Mouse (Mus musculus) forebrain, embryonic 10.5 days (tissue): ENCODE results near the gene Xrcc6. TPM values are rescaled to one million over a fixed set of nuclear protein-coding genes. Genes with fewer than 3 reads are reported as not detected.

Experiments used
- DNase-seq: peaks from one replicate; pipeline ENCODE4 v3.0.0-alpha.2; 2017; ENCODE audit warnings: low spot score; ENCODE audit errors: extremely low spot score
- H3K27ac ChIP-seq: fragments of 300-500 bp; sonication (generic); 2 replicates; pipeline ENCODE4 v1.5.1; 2016; ENCODE audit warnings: mild to moderate bottlenecking
- H3K27me3 ChIP-seq: fragments of 300-500 bp; sonication (generic); 2 replicates; pipeline ENCODE4 v1.6.1; 2016; ENCODE audit warnings: mild to moderate bottlenecking; ENCODE audit not compliant: poor library complexity, severe bottlenecking
- H3K36me3 ChIP-seq: fragments of 300-500 bp; sonication (generic); replicated peaks from 2 replicates; pipeline ENCODE4 v1.6.1; 2016; ENCODE audit warnings: mild to moderate bottlenecking, moderate library complexity
- H3K4me1 ChIP-seq: fragments of 300-500 bp; sonication (generic); 2 replicates; pipeline ENCODE4 v1.6.1; 2016
- H3K4me3 ChIP-seq: fragments of 300-500 bp; sonication (generic); 2 replicates; pipeline ENCODE4 v1.5.1; 2016; ENCODE audit warnings: mild to moderate bottlenecking, moderate library complexity
- H3K9me3 ChIP-seq: fragments of 300-500 bp; sonication (generic); 2 replicates; pipeline ENCODE4 v1.6.1; 2016; ENCODE audit warnings: mild to moderate bottlenecking, moderate library complexity
- WGBS: fragments of 180-500 bp; shearing (Covaris S2); methylation state at CpG from one replicate; pipeline ENCODE4 v1.1.7; 2016; 5-methylcytosine and 5-hydroxymethylcytosine counted together
- polyA plus RNA-seq: library from polyadenylated mRNA; unstranded; fragments of >200 nt; fragmentation: Nextera tagmentation; extraction: Ambion mirVana; gene quantifications from 2 replicates; pipeline ENCODE4 v1.2.1, GENCODE M21; 2016

Gene Xrcc6
- polyA plus RNA-seq, 1 experiment from 2014 or later: 90.8 TPM

GRCm38 (mm10) chr15:82035904-82036689, 48.5 kb downstream of the Xrcc6 start:
- WGBS: 84% methylated on average over 12 of the region's 12 CpGs
- Histone ChIP-seq H3K4me1 (no peaks in the 10 kb centered on the region), H3K27me3 (no peaks in the 10 kb centered on the region), H3K36me3 (peaks cover 94% of the 10 kb centered on the region), H3K9me3 (no peaks in the 10 kb centered on the region), H3K27ac (no peak overlapping the region), H3K4me3 (no peak overlapping the region)
- DNase-seq: no peak

- no peaks in the 10 kb centered on the region for H3K27me3 ChIP-seq
These were observed 53.0 kb downstream of the Xrcc6 start for GRCm38 (mm10) chr15:82040650-82041049.

GRCm38 (mm10) chr15:82044166-82044784, 56.6 kb downstream of the Xrcc6 start:
- Histone ChIP-seq H3K4me1 (peaks cover 18% of the 10 kb centered on the region), H3K9me3 (no peaks in the 10 kb centered on the region), H3K36me3 (peaks cover 50% of the 10 kb centered on the region), H3K27ac (no peak overlapping the region), H3K27me3 (no peaks in the 10 kb centered on the region), H3K4me3 (no peak overlapping the region)
- 98% methylated on average over 7 of the region's 7 CpGs for WGBS
- no peak for DNase-seq

More at GRCm38 (mm10) chr15:82040650-82041049, 53.0 kb downstream of the Xrcc6 start:
- Histone ChIP-seq H3K27ac (no peak overlapping the region), H3K9me3 (no peaks in the 10 kb centered on the region), H3K36me3 (peaks cover 85% of the 10 kb centered on the region), H3K4me1 (peaks cover 4% of the 10 kb centered on the region; the same call in 1 of the 2 replicates), H3K4me3 (no peak overlapping the region)
- 93% methylated on average over 1 of the region's 1 CpGs for whole genome bisulfite sequencing
- DNase-seq: no peak

- H3K4me3 ChIP-seq: peak overlapping the region; percentile 100
- H3K36me3 ChIP-seq: peaks cover 30% of the 10 kb centered on the region
- 6% methylated on average over 26 of the region's 26 CpGs for WGBS
- H3K27ac ChIP-seq: peak overlapping the region; percentile 93
- H3K27me3 ChIP-seq: no peaks in the 10 kb centered on the region
- no peaks in the 10 kb centered on the region for H3K9me3 ChIP-seq
- peaks cover 18% of the 10 kb centered on the region for H3K4me1 ChIP-seq
- no peak for DNase-seq
These were observed 58.7 kb downstream of the Xrcc6 start for GRCm38 (mm10) chr15:82046246-82046891.

GRCm38 (mm10) chr15:82047080-82047883, 59.6 kb downstream of the Xrcc6 start, which contains the start of gene Snu13:
Snu13 (minus strand) TSS chr15:82047598.
- Histone ChIP-seq H3K4me3 (peak within 1 kb of the TSS; percentile 100), H3K4me1 (peaks cover 18% of the 10 kb centered on the region), H3K36me3 (peaks cover 26% of the 10 kb centered on the region), H3K27me3 (no peaks in the 10 kb centered on the region), H3K27ac (peak within 1 kb of the TSS; percentile 93), H3K9me3 (no peaks in the 10 kb centered on the region)
- under 1% methylated on average over 74 of the region's 74 CpGs for WGBS
- DNase-seq: peak; percentile 89

GRCm38 (mm10) chr15:82052544-82052943, 64.9 kb downstream of the Xrcc6 start:
- no peaks in the 10 kb centered on the region for H3K27me3 ChIP-seq
- peaks cover 5% of the 10 kb centered on the region for H3K4me1 ChIP-seq
- WGBS: 77% methylated on average over 5 of the region's 5 CpGs
- no peak for DNase-seq
- no peaks in the 10 kb centered on the region for H3K36me3 ChIP-seq
- H3K27ac ChIP-seq: no peak overlapping the region
- H3K9me3 ChIP-seq: no peaks in the 10 kb centered on the region
- H3K4me3 ChIP-seq: no peak overlapping the region

GRCm38 (mm10) chr15:82058719-82059201, 71.1 kb downstream of the Xrcc6 start, which contains the start of gene 4930407I10Rik:
4930407I10Rik (plus strand) TSS chr15:82059151.
- Histone ChIP-seq H3K36me3 (no peaks in the 10 kb centered on the region), H3K4me1 (no peaks in the 10 kb centered on the region), H3K9me3 (no peaks in the 10 kb centered on the region), H3K27ac (no peak within 1 kb of the TSS), H3K4me3 (no peak within 1 kb of the TSS), H3K27me3 (peaks cover 17% of the 10 kb centered on the region)
- 88% methylated on average over 1 of the region's 1 CpGs for WGBS
- no peak for DNase-seq

GRCm38 (mm10) chr15:82063909-82064308, 76.3 kb downstream of the Xrcc6 start:
- peaks cover 57% of the 10 kb centered on the region for H3K27me3 ChIP-seq
- 73% methylated on average over 14 of the region's 14 CpGs for WGBS

GRCm38 (mm10) chr15:82065511-82065910, 77.9 kb downstream of the Xrcc6 start:
- 26% methylated on average over 7 of the region's 7 CpGs for WGBS
- peak; percentile 60 for DNase-seq
- peaks cover 73% of the 10 kb centered on the region for H3K27me3 ChIP-seq

More at GRCm38 (mm10) chr15:82063909-82064308, 76.3 kb downstream of the Xrcc6 start:
- H3K4me3 ChIP-seq: no peak overlapping the region
- H3K36me3 ChIP-seq: no peaks in the 10 kb centered on the region
- H3K4me1 ChIP-seq: no peaks in the 10 kb centered on the region
- no peaks in the 10 kb centered on the region for H3K9me3 ChIP-seq
- DNase-seq: no peak
- H3K27ac ChIP-seq: no peak overlapping the region

GRCm38 (mm10) chr15:82069898-82070297, 82.3 kb downstream of the Xrcc6 start, which contains the start of gene Mei1:
Mei1 (plus strand) TSS chr15:82069996.
- Histone ChIP-seq H3K27me3 (peaks cover 64% of the 10 kb centered on the region), H3K4me3 (peak within 1 kb of the TSS; percentile 36), H3K9me3 (peaks cover 10% of the 10 kb centered on the region), H3K27ac (no peak within 1 kb of the TSS), H3K4me1 (peaks cover 6% of the 10 kb centered on the region), H3K36me3 (no peaks in the 10 kb centered on the region)
- WGBS: 24% methylated on average over 40 of the region's 40 CpGs
- DNase-seq: peak; percentile 18

More at GRCm38 (mm10) chr15:82065511-82065910, 77.9 kb downstream of the Xrcc6 start:
- no peaks in the 10 kb centered on the region for H3K36me3 ChIP-seq
- H3K4me3 ChIP-seq: no peak overlapping the region
- peaks cover 10% of the 10 kb centered on the region for H3K9me3 ChIP-seq
- 0 out of 2 replicates have a peak overlapping the region, but pooled peaks have one; percentile 40 for H3K27ac ChIP-seq
- H3K4me1 ChIP-seq: peaks cover 6% of the 10 kb centered on the region

- Histone ChIP-seq H3K4me1 (peaks cover 6% of the 10 kb centered on the region), H3K27me3 (peaks cover 49% of the 10 kb centered on the region)
- 91% methylated on average over 26 of the region's 26 CpGs for WGBS
These were observed 84.3 kb downstream of the Xrcc6 start for GRCm38 (mm10) chr15:82071816-82072469.

More at GRCm38 (mm10) chr15:82071816-82072469, 84.3 kb downstream of the Xrcc6 start:
- no peak overlapping the region for H3K27ac ChIP-seq
- H3K9me3 ChIP-seq: peaks cover 10% of the 10 kb centered on the region
- DNase-seq: no peak
- no peak overlapping the region for H3K4me3 ChIP-seq
- no peaks in the 10 kb centered on the region for H3K36me3 ChIP-seq
